Mouse (Mus musculus) layer of hippocampus, postnatal 36 days (tissue): ENCODE results near the gene Slc6a13. TPM values are rescaled to one million over a fixed set of nuclear protein-coding genes. Genes with fewer than 3 reads are reported as not detected.

ENCODE experiments used
- DNase-seq, 2 experiments: peaks; one replicate each; pipeline ENCODE4 v3.0.0; 2022
- total RNA-seq, 2 experiments: library from RNA; stranded (reverse); gene quantifications; 2 replicates each; pipeline ENCODE4 v1.2.3; 2021

Slc6a13 gene
- total RNA-seq = 10 to 100 TPM in 1 of 2 experiments, 1 to 10 TPM in 1; 8.4 to 11.5 TPM

DNA sequence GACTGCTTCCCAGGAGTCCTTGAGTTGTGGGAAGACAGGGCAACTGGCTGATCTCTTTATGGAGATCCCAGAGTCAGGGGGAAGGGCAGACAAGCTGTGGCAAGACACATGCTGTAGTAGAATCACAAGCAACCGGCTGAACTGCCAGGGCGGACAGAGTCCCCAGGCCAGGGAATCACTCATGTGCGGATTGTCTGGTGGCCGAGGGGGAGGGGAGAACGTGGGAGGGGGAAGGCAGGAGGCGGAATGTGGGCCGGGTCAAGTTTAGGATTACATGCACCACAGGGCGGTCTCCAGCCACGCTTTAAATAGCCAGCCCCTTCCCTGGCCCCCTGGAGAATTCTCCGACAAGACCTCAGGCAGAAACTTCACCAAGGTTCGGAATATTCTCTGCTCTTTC lies at the start of gene Slc6a13:
TSS of gene Slc6a13 (plus strand) at position 274 of the 400 bp plus-strand sequence.
- DNase-seq = no peak

DNA sequence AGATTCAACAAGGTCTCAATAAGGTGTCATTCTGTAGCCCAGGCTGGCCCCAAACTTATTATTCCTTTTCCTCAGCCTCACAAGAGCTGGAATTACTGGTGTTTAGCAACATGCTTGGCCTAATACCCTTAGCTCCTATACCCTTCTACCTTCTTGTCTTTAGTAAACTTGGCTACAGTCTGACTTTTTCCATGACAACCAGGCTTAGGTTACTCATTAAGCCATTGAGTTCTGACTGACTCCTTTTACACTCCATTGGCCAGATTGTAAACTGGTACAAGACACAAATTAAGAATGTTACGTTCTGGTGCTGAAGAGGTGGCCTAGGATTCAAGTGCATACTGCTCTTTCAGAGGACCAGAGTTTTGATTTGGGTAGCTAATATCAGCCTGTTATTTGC lies 49.6 kb upstream of the Slc6a13 start:
- DNase-seq = no peak

DNA sequence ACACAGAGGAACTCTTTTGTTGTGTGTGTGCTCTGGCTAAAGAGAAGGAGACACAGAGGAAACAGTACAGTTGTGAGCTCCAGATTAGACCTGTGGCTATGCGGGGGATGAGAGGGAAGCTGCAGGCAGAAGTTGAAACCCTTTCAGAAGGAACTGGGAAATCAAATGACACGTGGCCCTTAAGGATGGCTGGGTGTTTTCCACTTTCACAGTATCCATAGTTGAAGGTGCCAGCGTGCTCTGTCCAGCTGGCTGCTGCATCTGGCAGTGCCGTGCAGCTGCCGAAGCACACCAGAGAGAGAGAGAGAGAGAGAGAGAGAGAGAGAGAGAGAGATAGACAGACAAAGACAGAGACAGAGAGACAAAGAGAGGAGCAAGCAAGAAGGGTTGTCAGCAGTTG lies 48.8 kb upstream of the Slc6a13 start:
- DNase-seq = no peak

DNA sequence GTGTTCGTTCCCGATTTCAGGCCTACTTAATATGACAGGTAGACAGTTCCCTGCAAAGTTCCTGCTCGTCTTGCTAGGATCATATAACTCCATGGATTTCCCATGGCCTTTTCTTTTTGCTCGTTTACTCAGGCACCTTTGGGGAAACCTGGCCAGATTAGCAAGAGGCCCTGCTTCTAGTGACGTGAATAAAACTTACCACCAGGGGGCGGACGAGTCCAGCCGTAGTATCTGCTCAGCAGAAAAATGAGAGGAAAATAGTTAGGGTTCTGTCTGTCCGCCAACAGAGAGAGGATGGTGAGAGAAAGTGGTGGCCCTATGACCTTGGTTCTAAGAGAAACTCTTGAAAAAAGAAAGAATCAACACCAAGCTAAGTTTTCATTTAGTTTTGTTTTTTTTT lies 39.5 kb upstream of the Slc6a13 start:
- DNase-seq = peak; percentile 67 to 73

DNA sequence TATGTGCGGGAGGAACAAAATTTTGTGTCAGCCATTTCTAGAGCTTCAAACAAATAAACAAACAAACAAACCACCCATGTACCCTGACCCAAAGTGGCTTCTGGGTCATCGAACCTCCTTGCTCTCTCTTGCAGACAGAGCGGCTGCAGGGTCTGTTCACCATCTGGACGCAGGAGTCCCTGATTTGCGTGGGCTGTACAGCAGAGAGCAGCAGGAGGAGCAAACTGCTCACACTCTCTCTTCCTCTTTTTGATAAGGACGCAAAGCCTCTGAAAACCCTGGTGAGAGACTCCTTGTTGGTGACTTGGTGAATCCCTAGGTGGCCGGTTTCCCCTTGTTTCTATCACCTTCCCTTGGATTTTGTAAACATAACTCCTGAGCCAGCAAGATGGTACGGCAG lies 38.8 kb upstream of the Slc6a13 start:
- DNase-seq = no peak

DNA sequence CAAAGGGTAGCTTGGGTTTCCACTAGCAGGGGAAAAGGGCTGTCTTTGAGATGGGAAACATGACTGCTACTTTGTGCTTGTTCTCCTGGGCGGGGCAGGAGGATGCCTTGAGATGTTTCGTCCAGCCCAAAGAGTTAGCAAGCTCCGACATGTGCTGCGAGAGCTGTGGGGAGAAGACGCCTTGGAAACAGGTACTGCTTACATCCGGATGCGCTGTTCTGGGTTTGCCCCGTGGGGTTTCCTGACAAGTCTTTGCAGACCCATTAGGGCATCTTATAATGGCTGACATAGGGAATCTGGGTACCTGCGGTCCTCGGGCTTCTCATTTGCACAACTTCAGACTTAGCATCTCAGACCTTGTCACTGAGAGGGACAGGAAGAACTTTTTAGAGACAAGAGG lies 38.0 kb upstream of the Slc6a13 start:
- no peak for DNase-seq

DNA sequence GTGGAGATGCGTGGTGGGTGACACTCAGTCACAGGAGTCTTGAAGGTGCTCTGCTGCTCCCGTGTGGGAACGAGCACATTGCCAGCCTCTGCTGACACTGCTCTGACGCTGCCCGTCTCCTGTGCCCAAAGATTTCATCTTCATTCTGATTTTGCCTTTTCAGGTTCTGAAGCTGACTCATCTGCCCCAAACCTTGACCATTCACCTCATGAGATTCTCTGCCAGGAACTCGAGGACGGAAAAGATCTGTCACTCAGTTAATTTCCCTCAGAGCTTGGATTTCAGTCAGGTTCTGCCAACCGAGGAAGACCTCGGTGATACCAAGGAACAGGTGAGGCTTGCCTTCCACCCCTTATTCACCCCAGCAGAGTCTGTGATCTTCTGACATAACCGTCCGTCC lies 37.5 kb upstream of the Slc6a13 start:
- no peak for DNase-seq

DNA sequence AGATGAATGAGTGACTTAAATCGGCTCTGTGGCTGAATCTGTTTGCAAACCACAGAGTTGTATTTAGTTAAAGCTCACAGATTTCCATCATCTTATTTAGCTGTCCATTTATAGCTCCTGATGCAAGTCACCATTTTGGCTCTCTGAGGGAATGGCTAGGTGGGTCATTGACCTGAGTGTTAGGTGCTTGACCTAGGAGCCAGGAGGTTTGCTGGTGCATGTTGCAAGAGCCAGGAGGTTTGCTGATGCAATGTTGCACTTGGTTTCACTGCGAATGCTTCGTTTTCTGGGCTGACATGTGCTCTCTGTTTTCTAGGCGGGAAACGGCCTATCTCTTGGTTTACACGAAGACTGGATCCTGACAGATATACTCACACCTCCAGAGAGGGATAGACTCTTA lies 29.9 kb upstream of the Slc6a13 start:
- DNase-seq = no peak

DNA sequence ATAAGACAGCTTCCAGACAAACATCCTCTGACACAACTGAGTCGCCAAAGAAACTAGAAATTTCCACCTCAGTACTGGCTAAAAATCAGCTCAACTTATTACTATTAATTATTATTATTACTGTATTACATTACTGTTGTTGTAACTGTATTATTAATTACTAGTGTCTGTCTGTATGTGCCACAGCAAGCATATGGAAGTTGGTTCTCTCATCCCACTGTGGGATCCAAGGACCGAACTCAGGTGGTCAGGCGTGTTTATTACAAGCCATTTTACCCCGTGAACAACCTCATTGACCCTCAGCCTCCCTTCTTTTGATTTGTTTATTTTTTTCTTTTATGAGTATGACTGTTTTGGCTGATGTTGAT lies 28.3 kb upstream of the Slc6a13 start:
- DNase-seq = no peak

DNA sequence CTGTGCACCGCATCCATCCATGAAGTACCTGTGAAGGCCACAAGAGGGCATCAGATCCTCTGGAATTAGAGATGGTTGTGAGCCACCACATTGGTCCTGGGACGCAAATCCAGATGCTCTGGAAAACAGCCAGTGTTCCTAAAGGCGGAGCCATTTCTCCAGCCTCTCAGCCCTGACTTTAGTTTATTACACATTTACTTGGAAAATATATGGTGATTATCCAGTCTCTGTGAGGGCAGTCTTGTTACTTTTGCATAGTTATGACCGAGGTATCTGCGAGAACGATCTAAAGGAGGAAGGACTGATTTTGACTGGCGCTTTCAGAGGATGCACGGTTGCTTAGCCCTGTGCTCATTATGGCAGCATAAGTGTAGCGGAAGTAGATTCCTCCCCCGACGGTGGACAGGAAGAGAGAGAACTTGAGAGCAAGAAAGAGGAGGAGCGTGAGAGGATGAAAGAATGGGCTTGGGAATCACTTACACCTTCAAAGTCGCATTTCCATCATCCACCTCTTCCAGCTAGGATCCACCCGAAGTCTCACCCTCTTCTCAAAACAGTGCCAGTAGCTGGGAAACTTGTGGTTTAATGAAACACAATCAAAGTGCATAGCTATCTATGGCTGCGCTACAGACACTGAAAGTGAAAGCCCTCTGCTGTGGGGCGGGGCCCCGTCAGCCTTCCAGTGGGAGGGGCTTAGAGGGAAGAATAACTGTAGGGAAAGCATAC lies 27.8 kb upstream of the Slc6a13 start:
- peak; percentile 64 to 79 for DNase-seq

DNA sequence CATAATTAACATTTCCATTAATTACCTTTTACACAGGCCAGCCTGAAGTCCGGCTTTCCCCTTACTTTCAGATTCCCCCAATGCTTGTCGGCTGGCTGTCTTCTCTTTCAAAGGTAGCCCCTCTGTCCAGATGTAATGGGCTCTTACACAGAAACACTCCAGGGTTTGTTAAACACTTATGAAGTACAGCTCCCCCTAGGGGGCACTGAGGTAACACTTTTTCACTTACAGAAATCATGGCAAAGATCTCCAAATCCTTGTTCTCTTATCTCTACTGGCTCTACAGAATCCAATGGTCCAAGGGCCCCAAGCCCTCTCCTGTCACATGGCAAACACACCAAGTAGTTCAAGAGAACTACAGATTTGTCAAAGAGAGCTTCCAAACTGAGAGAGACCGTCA lies 25.7 kb upstream of the Slc6a13 start:
- peak in 1 of 2 experiments; percentile 13 for DNase-seq

DNA sequence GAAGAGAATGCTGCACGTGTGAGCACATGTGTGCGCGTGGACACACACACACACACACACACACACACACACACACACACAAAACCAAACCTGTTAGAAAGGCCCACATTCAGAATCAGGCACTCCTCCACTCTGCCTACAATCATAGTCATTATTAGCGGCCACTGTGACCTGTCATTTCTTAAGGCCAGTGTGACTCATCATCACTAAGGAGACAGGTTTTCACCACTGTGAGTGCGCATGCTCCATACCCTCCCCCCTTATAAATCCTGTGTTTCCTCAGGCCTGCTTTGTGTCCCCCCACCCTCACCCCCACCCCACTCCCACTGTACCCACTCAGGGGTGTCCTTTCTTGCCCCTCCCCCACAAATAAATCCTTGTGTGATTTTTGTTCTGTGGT lies 15.9 kb upstream of the Slc6a13 start:
- DNase-seq = no peak

DNA sequence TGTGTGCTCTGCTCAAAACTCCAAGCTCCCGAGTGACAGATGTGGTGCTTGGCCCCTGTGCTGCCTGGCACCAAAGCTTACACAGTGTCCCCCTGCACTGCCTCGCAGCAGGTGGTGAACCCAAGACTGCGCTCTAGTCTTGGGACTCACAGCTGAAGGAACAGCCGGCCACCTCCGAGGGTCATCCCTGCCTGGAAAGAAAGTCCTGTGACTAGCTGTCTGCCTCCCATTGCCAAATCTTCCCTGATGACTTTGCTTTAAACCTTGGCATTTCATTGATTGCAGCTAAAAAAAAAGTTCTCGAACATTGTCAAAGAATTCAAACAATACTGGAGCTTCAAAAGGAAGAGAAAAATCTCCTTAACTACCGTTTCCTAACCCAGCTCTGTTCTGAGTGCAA lies 710 bp upstream of the Slc6a13 start:
- DNase-seq = no peak

DNA sequence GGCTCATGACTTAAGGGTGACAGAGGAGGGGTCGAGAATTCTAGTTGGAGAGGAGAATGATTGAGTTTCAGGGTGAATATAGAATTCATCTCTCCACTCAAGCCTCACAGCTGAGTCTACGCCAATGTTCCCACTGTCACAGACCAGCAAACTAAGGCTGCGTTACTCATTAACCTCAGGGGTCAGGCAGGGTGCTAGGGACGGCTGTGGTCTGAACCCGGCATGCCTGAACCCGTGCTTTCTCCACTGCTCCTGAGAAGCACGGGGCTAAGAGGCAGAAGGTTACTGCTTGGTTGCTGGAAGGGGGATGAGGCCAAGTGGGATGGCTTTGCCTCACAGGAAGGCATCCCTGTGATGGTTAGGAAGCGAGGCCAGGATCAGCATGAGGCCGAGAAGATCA lies 477 bp downstream of the Slc6a13 start:
- no peak for DNase-seq

DNA sequence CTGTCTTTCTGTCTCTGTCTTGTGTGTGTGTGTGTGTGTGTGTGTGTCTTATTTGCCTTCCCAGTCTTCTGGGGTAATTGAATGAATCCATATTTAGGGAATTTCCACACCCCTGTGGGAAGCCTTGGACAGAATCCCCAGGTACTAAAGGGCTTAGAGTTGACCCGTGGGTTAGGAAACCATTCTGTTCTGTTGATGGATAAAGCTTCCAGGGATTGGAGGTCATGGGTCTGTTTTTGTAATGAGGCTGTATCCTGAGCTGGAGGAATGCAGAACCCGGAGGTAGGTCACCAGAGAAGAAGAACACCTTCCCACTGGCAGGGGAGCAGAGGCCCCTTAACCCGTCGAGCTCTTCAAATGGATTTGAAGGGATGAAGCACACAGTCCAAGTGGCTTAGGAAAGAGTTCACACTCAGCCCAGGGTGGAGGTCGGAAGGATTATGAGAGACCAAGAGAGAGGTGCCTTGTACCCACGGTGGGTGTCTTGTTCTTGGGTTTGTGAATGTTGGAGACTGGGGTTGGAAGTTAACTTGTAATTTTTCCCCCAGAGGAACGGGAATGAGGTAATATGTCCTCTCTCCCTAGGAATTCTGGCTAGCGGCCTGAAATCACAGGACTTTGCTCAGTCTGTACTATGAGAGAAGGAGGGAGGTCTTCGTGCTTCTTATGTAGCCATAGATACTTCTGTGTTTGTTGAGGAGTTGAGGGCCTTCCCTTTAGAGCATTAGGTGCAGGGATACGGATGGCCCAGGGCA lies 3.6 kb downstream of the Slc6a13 start:
- no peak for DNase-seq

DNA sequence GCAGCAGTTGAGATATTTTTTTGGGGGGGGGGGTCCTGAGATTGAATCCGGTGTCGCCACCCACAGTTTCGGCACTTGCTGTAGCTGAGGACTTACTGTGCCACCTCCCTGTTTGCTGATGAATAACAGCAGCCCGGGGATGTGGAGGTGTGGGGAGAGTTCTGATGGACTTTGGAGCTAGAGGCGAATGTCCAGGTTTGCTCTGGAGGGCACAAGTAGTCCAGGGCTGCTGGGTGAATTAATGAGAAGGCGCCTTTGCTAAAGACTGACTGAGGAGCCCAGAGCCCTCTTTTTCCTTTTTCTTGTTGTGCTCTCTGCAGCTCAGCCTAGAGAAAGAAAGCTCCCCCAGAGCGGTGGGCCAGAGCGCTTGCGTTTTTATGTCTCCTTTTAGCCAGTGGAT lies 4.6 kb downstream of the Slc6a13 start:
- no peak for DNase-seq

DNA sequence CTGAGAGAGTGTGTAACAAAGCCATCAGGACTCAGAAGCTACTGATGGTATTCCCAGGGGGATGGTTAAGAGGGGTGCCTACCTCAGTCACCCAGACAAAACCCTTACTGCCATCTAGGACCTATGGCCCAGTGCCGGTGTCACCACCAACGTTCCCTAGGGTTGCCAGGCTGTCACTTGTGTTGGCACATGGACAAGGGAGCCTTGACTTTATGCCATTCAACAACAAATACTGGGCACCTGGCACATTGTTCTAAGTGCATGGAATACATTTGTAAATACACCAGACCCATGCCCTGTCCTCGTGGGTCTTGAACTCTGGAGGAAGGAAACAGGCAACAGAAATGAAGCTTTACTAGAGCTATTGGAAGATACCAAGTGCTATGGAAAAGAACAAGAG lies 5.5 kb downstream of the Slc6a13 start:
- no peak for DNase-seq

DNA sequence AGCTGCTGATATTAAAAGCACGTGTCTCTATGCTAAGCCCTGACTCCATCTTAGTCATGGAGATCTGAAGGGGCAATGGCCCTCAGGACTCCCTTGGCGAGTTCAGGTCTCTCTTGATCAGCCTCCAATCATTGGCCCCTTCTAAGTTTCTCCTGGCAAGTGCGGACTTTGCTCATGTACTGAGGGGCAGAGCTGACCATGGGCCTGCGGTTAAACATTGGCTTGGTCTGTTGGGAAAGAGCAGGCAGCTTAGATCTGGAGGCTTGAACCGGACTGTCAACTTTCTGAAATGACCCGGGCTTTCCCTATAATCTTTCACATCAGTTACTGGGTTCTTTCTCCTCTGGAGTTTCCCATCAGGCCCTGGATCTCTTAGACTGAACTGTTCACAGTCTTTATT lies 11.0 kb downstream of the Slc6a13 start:
- DNase-seq = no peak

DNA sequence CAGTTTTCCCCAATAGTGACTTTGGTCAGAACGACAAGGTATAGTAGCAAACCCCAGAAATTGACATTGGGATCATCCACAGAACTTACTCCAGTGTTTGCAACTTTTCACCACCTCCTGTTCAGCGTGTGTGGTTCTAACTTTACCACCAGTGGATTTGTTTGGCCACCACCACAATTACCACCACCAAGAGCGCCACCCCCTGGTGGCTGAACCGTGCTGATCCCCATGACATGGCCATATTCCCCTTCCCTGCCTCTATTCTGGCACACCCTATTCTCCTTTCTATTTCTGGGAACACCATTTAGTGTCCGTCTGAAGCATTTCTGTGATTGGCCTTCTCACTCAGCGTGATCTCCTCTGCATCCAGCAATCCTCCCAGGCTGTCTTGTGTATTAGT lies 19.1 kb downstream of the Slc6a13 start:
- DNase-seq = no peak

DNA sequence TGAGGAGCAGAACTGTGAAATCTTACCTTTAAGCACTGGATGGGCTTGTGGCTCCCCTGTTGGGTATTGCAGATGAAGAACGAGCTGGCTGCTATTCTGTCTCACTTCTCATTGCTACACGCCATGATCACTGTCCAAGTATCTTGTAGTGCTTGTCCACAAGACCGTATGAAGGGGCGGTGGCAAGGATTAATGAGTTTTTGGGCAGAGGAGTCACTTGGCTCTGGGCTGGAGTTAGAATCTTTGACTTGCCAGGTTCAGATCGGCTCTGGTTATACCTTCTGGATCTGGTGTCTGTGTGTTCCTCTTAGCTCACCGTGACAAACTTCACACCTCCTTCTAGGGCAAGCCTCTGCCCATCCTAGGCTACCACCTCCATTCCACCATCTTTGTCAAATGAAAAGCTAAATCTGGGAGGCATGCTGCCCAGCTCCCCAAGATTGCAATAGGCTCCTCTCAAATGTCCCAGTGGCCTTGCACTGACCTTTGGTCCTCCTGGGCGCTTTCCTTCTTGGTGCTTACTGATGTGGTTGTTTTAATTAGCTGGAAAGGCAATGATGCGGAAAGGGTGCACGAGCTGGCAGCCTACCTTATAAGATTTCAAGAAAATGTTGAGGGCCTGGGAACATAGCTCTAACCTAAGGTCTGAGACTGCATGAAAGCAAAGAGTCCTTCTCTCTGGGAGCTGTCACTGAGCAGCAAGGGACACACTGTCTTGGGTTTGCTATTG lies 22.5 kb downstream of the Slc6a13 start:
- no peak for DNase-seq

DNA sequence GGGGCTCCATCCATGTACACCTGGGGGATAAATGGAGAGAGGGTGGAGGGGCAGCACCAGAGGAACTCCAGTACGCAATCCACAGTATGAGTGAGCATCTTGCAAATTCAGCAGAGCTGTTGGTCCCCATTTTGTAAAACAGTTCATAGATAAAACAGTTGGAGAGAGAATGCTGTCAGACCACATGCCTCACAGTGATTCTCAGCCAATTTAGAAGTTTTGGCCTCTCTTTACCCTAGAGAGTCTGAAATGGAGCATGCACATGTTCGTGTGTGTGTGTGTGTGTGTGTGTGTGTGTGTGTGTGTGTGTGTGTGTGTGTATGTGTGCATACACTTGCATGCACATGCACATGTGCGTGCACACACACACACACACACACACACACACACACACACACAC lies 25.3 kb downstream of the Slc6a13 start:
- DNase-seq = no peak

DNA sequence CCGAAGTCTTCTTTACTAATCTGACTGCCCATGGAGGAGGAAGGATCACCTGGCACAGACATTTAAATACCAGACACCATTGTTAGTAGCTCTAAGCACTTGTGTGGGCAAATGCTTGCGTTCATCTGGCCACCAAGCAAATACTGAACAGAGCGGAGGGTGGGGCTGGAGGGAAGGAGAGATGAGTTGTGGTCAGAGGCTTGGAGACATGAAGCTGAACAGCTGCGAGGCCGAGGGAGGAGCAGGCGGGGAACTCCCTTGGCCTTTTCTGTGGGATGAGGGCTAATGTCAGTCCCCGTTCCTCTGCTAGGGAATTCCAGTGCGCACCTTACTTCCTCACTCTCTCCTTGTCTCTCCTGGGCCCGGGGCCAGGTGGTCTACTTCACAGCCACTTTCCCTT lies 25.7 kb downstream of the Slc6a13 start:
- DNase-seq = no peak

DNA sequence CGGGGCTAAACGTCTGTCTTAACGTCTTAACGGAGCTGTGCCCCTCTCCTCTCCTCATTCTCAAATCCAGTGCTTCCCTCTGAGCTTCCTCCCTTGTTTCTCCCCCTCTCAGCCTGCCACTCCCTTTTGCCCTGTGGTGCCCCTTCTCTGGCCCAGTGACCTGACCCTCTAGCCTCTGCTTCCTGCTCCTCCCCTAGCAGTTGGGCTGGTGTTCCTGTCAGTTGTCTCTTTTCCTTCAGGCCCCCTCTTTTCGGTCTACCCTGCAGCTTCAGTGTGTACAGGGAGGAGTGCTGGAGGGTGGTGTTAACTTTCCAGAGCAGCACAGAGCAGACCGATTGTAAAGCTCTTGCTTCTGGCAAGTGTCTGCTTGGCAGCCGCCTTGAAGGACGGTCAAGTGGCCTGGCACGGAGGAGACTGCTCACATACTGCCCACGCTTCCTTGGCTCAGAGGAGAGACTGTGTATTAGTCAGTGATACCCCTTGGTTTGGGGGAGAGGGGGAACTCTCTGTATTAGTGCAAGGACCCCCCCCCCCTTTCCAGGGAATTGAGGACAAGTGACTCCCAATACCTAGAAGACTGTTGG lies 26.6 kb downstream of the Slc6a13 start:
- no peak for DNase-seq
